ENCODE assay signal across 10 mouse cellular contexts in genomic region chr15:31342496-31342901, GRCm38 (mm10). TPM values are rescaled to one million over a fixed set of nuclear protein-coding genes. Genes with fewer than 3 reads are reported as not detected.
DNase-seq lines count a peak whose midpoint lies in the region; ATAC-seq lines count a peak whose summit lies in the region.
"Had no signal": no experiment of that assay in that cellular context is flagged by ENCODE, and none has a peak within 500 bp of the region (broad histone marks: within the 10 kb centered on the region; RNA-seq: fewer than 3 reads in every experiment).

No protein-coding gene starts in this region.

- peaks cover 15% of the 10 kb centered on the region for H3K4me1 ChIP-seq in forebrain, embryonic 13.5 days

- no peaks in the 10 kb centered on the region for H3K27me3 ChIP-seq in forebrain, embryonic 13.5 days
- H3K27me3 ChIP-seq: limb, embryonic 15.5 days had no signal

- peak; percentile 26 for ATAC-seq in frontal cortex, adult (ENCODE audit: low TSS enrichment)
- ATAC-seq in forebrain, embryonic 13.5 days = no peak

- no peak overlapping the region for H3K4me2 ChIP-seq in forebrain, embryonic 13.5 days
- H3K4me2 ChIP-seq: limb, embryonic 15.5 days had no signal

- no peak overlapping the region for H3K9ac ChIP-seq in forebrain, embryonic 13.5 days
- H3K9ac ChIP-seq: limb, embryonic 15.5 days had no signal

- no peak for DNase-seq in frontal cortex, postnatal 14 days (ENCODE audit: low spot score in 2 of 2)
- DNase-seq in 3T3-L1 (ENCODE audit: low read depth, low spot score) = peak; percentile 58
- peak; percentile 89 for DNase-seq in heart, adult 8-10 months (ENCODE audit: low spot score)
- peak; percentile 63 to 88 for DNase-seq in kidney, postnatal 36 days
- DNase-seq in layer of hippocampus, adult 11-12 months (ENCODE audit: low spot score) = no peak
- no peak for DNase-seq in urinary bladder, postnatal 4 days (ENCODE audit: low spot score in 2 of 2)

- H3K27ac ChIP-seq in forebrain, embryonic 13.5 days = no peak overlapping the region
- H3K27ac ChIP-seq: limb, embryonic 15.5 days had no signal

- no peaks in the 10 kb centered on the region for H3K36me3 ChIP-seq in forebrain, embryonic 13.5 days (ENCODE audit: poor library complexity, severe bottlenecking)
- H3K36me3 ChIP-seq: limb, embryonic 15.5 days had no signal

- H3K4me3 ChIP-seq in forebrain, embryonic 13.5 days = no peak overlapping the region
- H3K4me3 ChIP-seq: erythroblast, embryonic 14.5 days; limb, embryonic 15.5 days had no signal

- no peaks in the 10 kb centered on the region for H3K9me3 ChIP-seq in forebrain, embryonic 13.5 days (replicated peaks)
- H3K9me3 ChIP-seq: limb, embryonic 15.5 days had no signal

- WGBS in forebrain, embryonic 13.5 days = 32% methylated on average over 8 of the region's 8 CpGs

RNA-seq across cellular contexts. Expression of gene Ankrd33b, which starts 25.0 kb away (rescaled TPM):
- 10 to 100 TPM; 26.4 to 31.4 (median 29.1) TPM for total RNA-seq in heart, adult 8-10 months (2022)
- polyA plus RNA-seq in forebrain, embryonic 13.5 days (2015; fragmentation: Nextera tagmentation; extraction: Ambion mirVana) = 0.34 and 0.42 TPM in 2 replicates

Comparison
In these comparisons a context has a peak if more than half of its experiments do, and no peak if none do; other contexts are left out.
1. DNase-seq: peak in 3T3-L1 (single experiment), heart, adult 8-10 months (single experiment) and kidney, postnatal 36 days (2 of 2); none in frontal cortex, postnatal 14 days (0 of 2), layer of hippocampus, adult 11-12 months (single experiment) and urinary bladder, postnatal 4 days (0 of 2).